In genomic region chr6:128232216-128232615, GRCm38 (mm10) we compare ENCODE assay signal across 23 mouse cellular contexts.
DNase-seq lines count a peak whose midpoint lies in the region; ATAC-seq and TF ChIP-seq lines count a peak whose summit lies in the region.
"Had no signal": no experiment of that assay in that cellular context is flagged by ENCODE, and none has a peak within 500 bp of the region (broad histone marks: within the 10 kb centered on the region; RNA-seq: fewer than 3 reads in every experiment).

No protein-coding gene starts in this region.

- ATAC-seq in forebrain, embryonic 11.5 days (replicated peaks; ENCODE audit: low FRiP score), result no peak
- ATAC-seq in forebrain, embryonic 12.5 days (ENCODE audit: low FRiP score), result no peak
- ATAC-seq in common myeloid progenitor, adult 5-6 weeks (replicated peaks; ENCODE audit: low read depth, poor library complexity, severe bottlenecking), result peak; percentile 55
- peak; percentile 60 for ATAC-seq in granulocyte monocyte progenitor cell, adult 5-6 weeks (replicated peaks; ENCODE audit: poor library complexity, severe bottlenecking)
- ATAC-seq in megakaryocyte progenitor cell, adult 5-6 weeks (replicated peaks; ENCODE audit: poor library complexity), result peak; percentile 53
- ATAC-seq in lung, postnatal 0 days, result no peak
- ATAC-seq: CD4-positive, CD25-positive, alpha-beta regulatory T cell, adult 4 months; forebrain, embryonic 14.5 days; forebrain, postnatal 0 days; hindbrain, embryonic 16.5 days; intestine, embryonic 15.5 days had no signal

- no peaks in the 10 kb centered on the region for H3K27me3 ChIP-seq in forebrain, embryonic 11.5 days (ENCODE audit: control insufficient read depth, insufficient read depth, low read length)
- no peaks in the 10 kb centered on the region for H3K27me3 ChIP-seq in forebrain, embryonic 12.5 days
- no peaks in the 10 kb centered on the region for H3K27me3 ChIP-seq in lung, postnatal 0 days (replicated peaks; ENCODE audit: insufficient read depth, low read length)
- H3K27me3 ChIP-seq: hindbrain, embryonic 13.5 days; intestine, embryonic 15.5 days had no signal

- no peaks in the 10 kb centered on the region for H3K36me3 ChIP-seq in forebrain, embryonic 11.5 days (ENCODE audit: control insufficient read depth, insufficient read depth, low read length)
- no peaks in the 10 kb centered on the region for H3K36me3 ChIP-seq in forebrain, embryonic 12.5 days (replicated peaks)
- H3K36me3 ChIP-seq in lung, postnatal 0 days (ENCODE audit: insufficient read depth, low read length), result 0 out of 2 replicates have a peak, but pooled peaks cover 3% of the 10 kb centered on the region
- H3K36me3 ChIP-seq: hindbrain, embryonic 10.5 days; hindbrain, embryonic 13.5 days; intestine, embryonic 15.5 days had no signal

- peak; percentile 17 for DNase-seq in forebrain, embryonic 11.5 days (ENCODE audit: low spot score)
- no peak for DNase-seq in ovary, adult 18-20 months (ENCODE audit: low spot score)
- DNase-seq in lung, postnatal 0 days (ENCODE audit: low spot score), result no peak
- DNase-seq: adrenal gland, adult 2 months; adrenal gland, postnatal 14 days; cerebellum, adult 11-12 months; cerebellum, adult 9-10 months; forebrain, postnatal 0 days; gastrocnemius, adult 2 months; gastrocnemius, postnatal 25 days; kidney, adult 11 months had no signal

- no peak overlapping the region for H3K4me2 ChIP-seq in forebrain, embryonic 11.5 days (ENCODE audit: low read depth, low read length, severe bottlenecking)
- H3K4me2 ChIP-seq in forebrain, embryonic 12.5 days, result no peak overlapping the region
- no peak overlapping the region for H3K4me2 ChIP-seq in lung, postnatal 0 days (replicated peaks; ENCODE audit: low read depth, low read length)
- H3K4me2 ChIP-seq: heart, embryonic 11.5 days; hindbrain, embryonic 13.5 days; intestine, embryonic 15.5 days had no signal

- no peaks in the 10 kb centered on the region; the same call in 1 of the 2 replicates for H3K4me1 ChIP-seq in forebrain, embryonic 11.5 days (replicated peaks; ENCODE audit: control insufficient read depth, insufficient read depth, low read length)
- H3K4me1 ChIP-seq in forebrain, embryonic 12.5 days, result no peaks in the 10 kb centered on the region
- H3K4me1 ChIP-seq in lung, postnatal 0 days (ENCODE audit: insufficient read depth, low read depth, low read length), result no peaks in the 10 kb centered on the region
- H3K4me1 ChIP-seq: hindbrain, embryonic 13.5 days; intestine, embryonic 15.5 days had no signal

- 70% methylated on average over 7 of the region's 7 CpGs for WGBS in forebrain, embryonic 11.5 days
- WGBS in forebrain, embryonic 12.5 days, result 77% methylated on average over 7 of the region's 7 CpGs
- 70% methylated on average over 7 of the region's 7 CpGs for WGBS in lung, postnatal 0 days

- H3K27ac ChIP-seq in forebrain, embryonic 11.5 days (ENCODE audit: low read depth, low read length), result no peak overlapping the region
- no peak overlapping the region for H3K27ac ChIP-seq in forebrain, embryonic 12.5 days
- H3K27ac ChIP-seq in lung, postnatal 0 days (ENCODE audit: low read length), result no peak overlapping the region
- H3K27ac ChIP-seq: gastrocnemius, adult 2 months; hindbrain, embryonic 10.5 days; hindbrain, embryonic 13.5 days; intestine, embryonic 15.5 days had no signal

- no peaks in the 10 kb centered on the region for H3K9me3 ChIP-seq in forebrain, embryonic 11.5 days (ENCODE audit: control insufficient read depth, low read length)
- H3K9me3 ChIP-seq in forebrain, embryonic 12.5 days, result no peaks in the 10 kb centered on the region
- H3K9me3 ChIP-seq in lung, postnatal 0 days (ENCODE audit: low read length), result no peaks in the 10 kb centered on the region
- H3K9me3 ChIP-seq: hindbrain, embryonic 10.5 days; hindbrain, embryonic 13.5 days; intestine, embryonic 15.5 days had no signal

- H3K9ac ChIP-seq in forebrain, embryonic 11.5 days (ENCODE audit: low read length), result no peak overlapping the region
- no peak overlapping the region for H3K9ac ChIP-seq in forebrain, embryonic 12.5 days
- no peak overlapping the region for H3K9ac ChIP-seq in lung, postnatal 0 days (replicated peaks; ENCODE audit: low read depth)
- H3K9ac ChIP-seq: forebrain, postnatal 0 days; hindbrain, embryonic 13.5 days; intestine, embryonic 15.5 days had no signal

- no peak for TF ChIP-seq CTCF in lung, postnatal 0 days (IDR thresholded peaks at IDR 0.05)

- no peak overlapping the region for H3K4me3 ChIP-seq in forebrain, embryonic 11.5 days (ENCODE audit: low read depth, low read length)
- H3K4me3 ChIP-seq in forebrain, embryonic 12.5 days (replicated peaks), result no peak overlapping the region
- H3K4me3 ChIP-seq in lung, postnatal 0 days (ENCODE audit: low read depth, low read length), result no peak overlapping the region
- H3K4me3 ChIP-seq: erythroblast, embryonic 14.5 days; gastrocnemius, adult 2 months; hindbrain, embryonic 10.5 days; hindbrain, embryonic 13.5 days; intestine, embryonic 15.5 days had no signal

- no peak for TF ChIP-seq EP300 in lung, postnatal 0 days (IDR thresholded peaks at IDR 0.05)

Comparison
In these comparisons a context has a peak if more than half of its experiments do, and no peak if none do; other contexts are left out.
1. ATAC-seq: peak in common myeloid progenitor, adult 5-6 weeks (single experiment), granulocyte monocyte progenitor cell, adult 5-6 weeks (single experiment) and megakaryocyte progenitor cell, adult 5-6 weeks (single experiment); none in forebrain, embryonic 11.5 days (single experiment), forebrain, embryonic 12.5 days (single experiment) and lung, postnatal 0 days (single experiment).